8 mouse cellular contexts compared by ENCODE assay signal in the genomic region with DNA sequence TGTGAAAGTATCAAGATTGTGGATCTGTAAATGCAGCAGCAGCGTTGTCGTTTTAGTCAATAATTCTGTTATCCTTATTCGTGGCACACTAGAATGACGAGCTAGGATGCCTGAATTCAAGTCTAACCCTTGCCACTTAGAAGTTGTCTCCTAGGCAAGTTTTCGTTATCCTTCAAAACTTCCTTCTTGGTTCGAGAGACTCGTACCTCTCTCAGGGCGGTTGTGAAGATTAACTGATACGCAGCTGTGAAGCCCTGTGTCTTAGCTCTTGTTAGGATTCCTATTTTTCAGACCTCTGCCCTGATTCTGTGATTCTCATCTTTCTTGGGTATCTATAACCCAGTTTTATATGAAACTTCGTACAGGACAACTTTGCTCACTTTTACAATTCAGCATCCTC. TPM values are rescaled to one million over a fixed set of nuclear protein-coding genes. Genes with fewer than 3 reads are reported as not detected.
A peak's percentile ranks its signal among the peaks of the same experiment; 100 is the strongest.
DNase-seq lines count a peak whose midpoint lies in the region; ATAC-seq and TF ChIP-seq lines count a peak whose summit lies in the region.

No protein-coding gene starts in this region.

- H3K4me2 ChIP-seq in heart, embryonic 11.5 days: peak overlapping the region; percentile 87
- peak overlapping the region; percentile 89 for H3K4me2 ChIP-seq in forebrain, postnatal 0 days (ENCODE audit: low read depth)
- peak overlapping the region; percentile 83 for H3K4me2 ChIP-seq in liver, embryonic 16.5 days (ENCODE audit: low read depth, low read length)

- H3K36me3 ChIP-seq in heart, embryonic 11.5 days (ENCODE audit: control insufficient read depth, insufficient read depth, low read length): no peaks in the 10 kb centered on the region
- peaks cover 4% of the 10 kb centered on the region for H3K36me3 ChIP-seq in ES-Bruce4 (ENCODE audit: control insufficient read depth, insufficient read depth, low read length, poor library complexity, severe bottlenecking)
- 0 out of 2 replicates have a peak, but pooled peaks cover 2% of the 10 kb centered on the region for H3K36me3 ChIP-seq in forebrain, postnatal 0 days (ENCODE audit: insufficient read depth)
- peaks cover 6% of the 10 kb centered on the region; the same call in 1 of the 2 replicates for H3K36me3 ChIP-seq in liver, embryonic 16.5 days (ENCODE audit: control insufficient read depth, insufficient read depth)

- TF ChIP-seq CTCF in ES-Bruce4 (IDR thresholded peaks at IDR 0.05; ENCODE audit: low read depth, low read length): no peak
- no peak for TF ChIP-seq CTCF in forebrain, postnatal 0 days (IDR thresholded peaks at IDR 0.05; ENCODE audit: low read depth)

- DNase-seq in heart, postnatal 4 days: no peak
- DNase-seq in forebrain, postnatal 0 days: no peak
- DNase-seq in testis, postnatal 14 days (ENCODE audit: low spot score): no peak
- no peak for DNase-seq in kidney, adult 8-10 months

- H3K9ac ChIP-seq in heart, embryonic 11.5 days (ENCODE audit: low read depth, low read length): no peak overlapping the region
- H3K9ac ChIP-seq in ES-Bruce4 (ENCODE audit: low read depth, poor library complexity, severe bottlenecking): peak overlapping the region; percentile 72; the same call in 1 of the 2 replicates
- 0 out of 2 replicates have a peak overlapping the region, but pooled peaks have one; percentile 77 for H3K9ac ChIP-seq in forebrain, postnatal 0 days
- H3K9ac ChIP-seq in liver, embryonic 16.5 days (ENCODE audit: low read depth, low read length): peak overlapping the region; percentile 95

- peak overlapping the region; percentile 73 for H3K4me3 ChIP-seq in heart, embryonic 11.5 days (ENCODE audit: low read depth, low read length)
- no peak overlapping the region for H3K4me3 ChIP-seq in ES-Bruce4 (ENCODE audit: low read depth, low read length)
- peak overlapping the region; percentile 64 for H3K4me3 ChIP-seq in forebrain, postnatal 0 days (ENCODE audit: low read depth, low read length)
- H3K4me3 ChIP-seq in liver, embryonic 16.5 days (ENCODE audit: low read depth, low read length): peak overlapping the region; percentile 98

- no peak for TF ChIP-seq POLR2A in ES-Bruce4 (IDR thresholded peaks at IDR 0.05; ENCODE audit: insufficient read depth, low read length)

- H3K27ac ChIP-seq in heart, embryonic 11.5 days (ENCODE audit: low read depth, low read length): no peak overlapping the region
- H3K27ac ChIP-seq in ES-Bruce4 (ENCODE audit: insufficient read depth, low read length): no peak overlapping the region
- no peak overlapping the region for H3K27ac ChIP-seq in forebrain, postnatal 0 days (ENCODE audit: low read depth, low read length)
- H3K27ac ChIP-seq in liver, embryonic 16.5 days (ENCODE audit: low read length): no peak overlapping the region

- WGBS in heart, embryonic 11.5 days (ENCODE audit: insufficient replicate concordance): 49% methylated on average over 10 of the region's 10 CpGs
- 58% methylated on average over 10 of the region's 10 CpGs for WGBS in forebrain, postnatal 0 days
- WGBS in liver, embryonic 16.5 days (ENCODE audit: insufficient replicate concordance): 21% methylated on average over 10 of the region's 10 CpGs

- ATAC-seq in heart, embryonic 11.5 days (replicated peaks; ENCODE audit: insufficient number of reproducible peaks, low FRiP score, low TSS enrichment): no peak
- ATAC-seq in forebrain, postnatal 0 days: no peak
- no peak for ATAC-seq in liver, embryonic 16.5 days (ENCODE audit: low read depth)
- no peak for ATAC-seq in megakaryocyte-erythroid progenitor cell, adult 5-6 weeks (replicated peaks; ENCODE audit: low FRiP score, low TSS enrichment, poor library complexity, severe bottlenecking)

- H3K27me3 ChIP-seq in heart, embryonic 11.5 days (ENCODE audit: control insufficient read depth, insufficient read depth, low read length): no peaks in the 10 kb centered on the region
- no peaks in the 10 kb centered on the region for H3K27me3 ChIP-seq in ES-Bruce4 (ENCODE audit: control insufficient read depth, insufficient read depth, low read length, poor library complexity, severe bottlenecking)
- no peaks in the 10 kb centered on the region for H3K27me3 ChIP-seq in forebrain, postnatal 0 days (ENCODE audit: insufficient read depth, low read length)
- H3K27me3 ChIP-seq in liver, embryonic 16.5 days (ENCODE audit: control insufficient read depth, insufficient read depth, low read depth, low read length): no peaks in the 10 kb centered on the region

- 0 out of 2 replicates have a peak, but pooled peaks cover 6% of the 10 kb centered on the region for H3K4me1 ChIP-seq in heart, embryonic 11.5 days (ENCODE audit: control insufficient read depth, insufficient read depth, low read length)
- no peaks in the 10 kb centered on the region for H3K4me1 ChIP-seq in ES-Bruce4 (ENCODE audit: control insufficient read depth, insufficient read depth, low read length)
- peaks cover 10% of the 10 kb centered on the region for H3K4me1 ChIP-seq in forebrain, postnatal 0 days (ENCODE audit: insufficient read depth)
- peaks cover 31% of the 10 kb centered on the region for H3K4me1 ChIP-seq in liver, embryonic 16.5 days (ENCODE audit: control insufficient read depth, low read depth, low read length)

- TF ChIP-seq EP300 in ES-Bruce4 (IDR thresholded peaks at IDR 0.05; ENCODE audit: insufficient read depth, low read depth, low read length): no peak

- no peaks in the 10 kb centered on the region for H3K9me3 ChIP-seq in heart, embryonic 11.5 days (replicated peaks; ENCODE audit: control insufficient read depth, low read length)
- H3K9me3 ChIP-seq in ES-Bruce4 (replicated peaks; ENCODE audit: control insufficient read depth, insufficient read depth, low read length, poor library complexity, severe bottlenecking): no peaks in the 10 kb centered on the region
- no peaks in the 10 kb centered on the region for H3K9me3 ChIP-seq in forebrain, postnatal 0 days (ENCODE audit: low read length)
- no peaks in the 10 kb centered on the region for H3K9me3 ChIP-seq in liver, embryonic 16.5 days (replicated peaks; ENCODE audit: control insufficient read depth, low read length)

RNA-seq across cellular contexts. Expression of a gene that starts 0.8 kb away (rescaled TPM):
- polyA plus RNA-seq in heart, embryonic 11.5 days (2014; fragmentation: Nextera tagmentation; extraction: Ambion mirVana): 17.5 and 19.0 TPM in 2 replicates
- 10 to 100 TPM; 19.8 to 19.9 TPM for total RNA-seq in heart, postnatal 4 days (2021)
- polyA plus RNA-seq in ES-Bruce4 (2011; ENCODE audit: insufficient read depth, insufficient read length, low read depth, missing spikeins): 15.4 and 17.6 TPM in 2 replicates
- total RNA-seq in forebrain, postnatal 0 days (2014; rRNA removed): 36.6 and 43.7 TPM in 2 replicates
- polyA plus RNA-seq in forebrain, postnatal 0 days (2015; fragmentation: Nextera tagmentation; extraction: Ambion mirVana): 21.9 and 27.5 TPM in 2 replicates
- 12.3 and 12.8 TPM in 2 replicates for polyA plus RNA-seq in liver, embryonic 16.5 days (2015; fragmentation: Nextera tagmentation; extraction: Ambion mirVana)
- total RNA-seq in megakaryocyte-erythroid progenitor cell, adult 5-6 weeks (2014; fragmentation: Nextera tagmentation): 56.4 and 65.4 TPM in 2 replicates
- total RNA-seq in megakaryocyte-erythroid progenitor cell, adult 5-6 weeks (2017): 39.6 and 54.3 TPM in 2 replicates

RNA-seq across cellular contexts. Expression of a gene that starts 1.1 kb away (rescaled TPM):
- 76.1 and 82.5 TPM in 2 replicates for polyA plus RNA-seq in heart, embryonic 11.5 days (2014; fragmentation: Nextera tagmentation; extraction: Ambion mirVana)
- 10 to 100 TPM; 25.9 to 28.0 TPM for total RNA-seq in heart, postnatal 4 days (2021)
- 55.4 and 65.9 TPM in 2 replicates for polyA plus RNA-seq in ES-Bruce4 (2011; ENCODE audit: insufficient read depth, insufficient read length, low read depth, missing spikeins)
- 35.2 and 39.4 TPM in 2 replicates for total RNA-seq in forebrain, postnatal 0 days (2014; rRNA removed)
- 32.8 and 48.0 TPM in 2 replicates for polyA plus RNA-seq in forebrain, postnatal 0 days (2015; fragmentation: Nextera tagmentation; extraction: Ambion mirVana)
- 46.9 and 48.5 TPM in 2 replicates for polyA plus RNA-seq in liver, embryonic 16.5 days (2015; fragmentation: Nextera tagmentation; extraction: Ambion mirVana)
- 80.1 and 80.5 TPM in 2 replicates for total RNA-seq in megakaryocyte-erythroid progenitor cell, adult 5-6 weeks (2014; fragmentation: Nextera tagmentation)
- total RNA-seq in megakaryocyte-erythroid progenitor cell, adult 5-6 weeks (2017): 66.1 and 68.1 TPM in 2 replicates
